Mouse (Mus musculus) stomach, embryonic 15.5 days (tissue): ENCODE data around the gene Efcc1. TPM values are rescaled to one million over a fixed set of nuclear protein-coding genes. Genes with fewer than 3 reads are reported as not detected.
A peak's percentile ranks its signal among the peaks of the same experiment; 100 is the strongest.

Source experiments
- ATAC-seq: fragments of 200-750 bp; cut with Nextera tagmentation; 2 replicates; pipeline ENCODE4 v1.8.0; 2017; ENCODE audit warnings: low read depth, moderate number of reproducible peaks, moderate TSS enrichment; ENCODE audit not compliant: insufficient read depth, low FRiP score
- H3K27ac ChIP-seq: fragments of 300-500 bp; sonication (generic); 2 replicates; pipeline ENCODE4 v1.5.1; 2015; ENCODE audit warnings: mild to moderate bottlenecking, inconsistent platforms
- H3K27me3 ChIP-seq: fragments of 300-500 bp; sonication (generic); replicated peaks from 2 replicates; pipeline ENCODE4 v1.6.1; 2015; ENCODE audit warnings: inconsistent platforms
- H3K36me3 ChIP-seq: fragments of 300-500 bp; sonication (generic); 2 replicates; pipeline ENCODE4 v1.6.1; 2015; ENCODE audit warnings: inconsistent platforms
- H3K4me1 ChIP-seq: fragments of 300-500 bp; sonication (generic); 2 replicates; pipeline ENCODE4 v1.6.1; 2015; ENCODE audit warnings: inconsistent platforms
- H3K4me2 ChIP-seq: fragments of 300-500 bp; sonication (generic); 2 replicates; pipeline ENCODE4 v1.6.1; 2015; ENCODE audit warnings: mild to moderate bottlenecking, inconsistent platforms
- H3K4me3 ChIP-seq: fragments of 300-500 bp; sonication (generic); replicated peaks from 2 replicates; pipeline ENCODE4 v1.5.1; 2015; ENCODE audit warnings: inconsistent platforms
- H3K9ac ChIP-seq: fragments of 300-500 bp; sonication (generic); 2 replicates; pipeline ENCODE4 v1.6.1; 2015; ENCODE audit warnings: inconsistent platforms
- H3K9me3 ChIP-seq: fragments of 300-500 bp; sonication (generic); 2 replicates; pipeline ENCODE4 v1.6.1; 2016; ENCODE audit warnings: inconsistent platforms
- WGBS: fragments of 180-500 bp; shearing (Covaris S2); methylation state at CpG from one replicate; pipeline ENCODE4 v1.1.7; 2015; 5-methylcytosine and 5-hydroxymethylcytosine counted together
- polyA plus RNA-seq: library from polyadenylated mRNA; unstranded; fragments of >200 nt; fragmentation: Nextera tagmentation; extraction: Ambion mirVana; gene quantifications from 2 replicates; pipeline ENCODE4 v1.2.1, GENCODE M21; 2015

Gene Efcc1
- 1.5 and 1.8 TPM in 2 replicates for polyA plus RNA-seq

GRCm38 (mm10) chr6:87730591-87731462 is at the start of gene Efcc1:
Gene Efcc1, plus strand, starts transcription at chr6:87730869.
- no peaks in the 10 kb centered on the region for H3K9me3 ChIP-seq
- under 1% methylated on average over 89 of the region's 90 CpGs for WGBS
- peak; percentile 54 for ATAC-seq
- H3K4me3 ChIP-seq, result peak within 1 kb of the TSS; percentile 61
- peaks cover 34% of the 10 kb centered on the region for H3K4me1 ChIP-seq
- H3K27me3 ChIP-seq, result peaks cover 45% of the 10 kb centered on the region
- H3K9ac ChIP-seq, result peak within 1 kb of the TSS; percentile 25
- peak within 1 kb of the TSS; percentile 90 for H3K4me2 ChIP-seq
- no peaks in the 10 kb centered on the region for H3K36me3 ChIP-seq
- H3K27ac ChIP-seq, result peak within 1 kb of the TSS; percentile 33

- ATAC-seq, result no peak
- WGBS, result 69% methylated on average over 3 of the region's 3 CpGs
These were observed 34.7 kb upstream of the Efcc1 start for GRCm38 (mm10) chr6:87695947-87696346.

GRCm38 (mm10) chr6:87696544-87696943 is 34.1 kb upstream of the Efcc1 start:
- Histone ChIP-seq H3K27ac (no peak overlapping the region), H3K9ac (no peak overlapping the region), H3K4me2 (no peak overlapping the region), H3K9me3 (no peaks in the 10 kb centered on the region), H3K27me3 (no peaks in the 10 kb centered on the region), H3K4me3 (no peak overlapping the region), H3K4me1 (no peaks in the 10 kb centered on the region), H3K36me3 (no peaks in the 10 kb centered on the region)
- 89% methylated on average over 4 of the region's 4 CpGs for WGBS
- ATAC-seq, result no peak

More at GRCm38 (mm10) chr6:87695947-87696346, 34.7 kb upstream of the Efcc1 start:
- Histone ChIP-seq H3K9ac (no peak overlapping the region), H3K4me1 (no peaks in the 10 kb centered on the region), H3K27ac (no peak overlapping the region), H3K9me3 (no peaks in the 10 kb centered on the region), H3K36me3 (no peaks in the 10 kb centered on the region), H3K27me3 (no peaks in the 10 kb centered on the region), H3K4me3 (no peak overlapping the region), H3K4me2 (no peak overlapping the region)

- no peak overlapping the region for H3K4me3 ChIP-seq
- 38% methylated on average over 3 of the region's 3 CpGs for WGBS
- H3K9me3 ChIP-seq, result no peaks in the 10 kb centered on the region
- no peak overlapping the region for H3K4me2 ChIP-seq
- ATAC-seq, result no peak
- no peak overlapping the region for H3K9ac ChIP-seq
- no peaks in the 10 kb centered on the region for H3K27me3 ChIP-seq
- H3K36me3 ChIP-seq, result no peaks in the 10 kb centered on the region
- no peak overlapping the region for H3K27ac ChIP-seq
- H3K4me1 ChIP-seq, result no peaks in the 10 kb centered on the region
These were observed 24.4 kb upstream of the Efcc1 start for GRCm38 (mm10) chr6:87706246-87706645.

- no peak for ATAC-seq
- Histone ChIP-seq H3K4me2 (no peak overlapping the region), H3K4me1 (no peaks in the 10 kb centered on the region), H3K4me3 (no peak overlapping the region), H3K9ac (no peak overlapping the region), H3K27me3 (no peaks in the 10 kb centered on the region), H3K9me3 (no peaks in the 10 kb centered on the region), H3K27ac (no peak overlapping the region), H3K36me3 (no peaks in the 10 kb centered on the region)
- WGBS, result 86% methylated on average over 4 of the region's 4 CpGs
These were observed 18.4 kb upstream of the Efcc1 start for GRCm38 (mm10) chr6:87712311-87712710.

GRCm38 (mm10) chr6:87714091-87714490 is 16.6 kb upstream of the Efcc1 start:
- Histone ChIP-seq H3K9me3 (no peaks in the 10 kb centered on the region), H3K27ac (no peak overlapping the region), H3K27me3 (no peaks in the 10 kb centered on the region), H3K36me3 (no peaks in the 10 kb centered on the region), H3K4me1 (no peaks in the 10 kb centered on the region), H3K9ac (no peak overlapping the region), H3K4me2 (no peak overlapping the region), H3K4me3 (no peak overlapping the region)
- 73% methylated on average over 4 of the region's 4 CpGs for WGBS
- no peak for ATAC-seq

- no peak overlapping the region for H3K9ac ChIP-seq
- H3K4me2 ChIP-seq, result peak overlapping the region; percentile 14; the same call in 1 of the 2 replicates
- no peak overlapping the region for H3K4me3 ChIP-seq
- H3K9me3 ChIP-seq, result no peaks in the 10 kb centered on the region
- H3K27me3 ChIP-seq, result no peaks in the 10 kb centered on the region
- no peaks in the 10 kb centered on the region for H3K36me3 ChIP-seq
- no peak overlapping the region for H3K27ac ChIP-seq
- 5% methylated on average over 13 of the region's 13 CpGs for WGBS
- H3K4me1 ChIP-seq, result no peaks in the 10 kb centered on the region
- peak; percentile 68; the same call in 1 of the 2 replicates for ATAC-seq
These were observed 8.0 kb upstream of the Efcc1 start for GRCm38 (mm10) chr6:87722631-87723030.

GRCm38 (mm10) chr6:87725267-87725912 is 5.3 kb upstream of the Efcc1 start:
- no peak overlapping the region for H3K27ac ChIP-seq
- H3K4me3 ChIP-seq, result no peak overlapping the region
- no peak overlapping the region for H3K4me2 ChIP-seq
- no peak overlapping the region for H3K9ac ChIP-seq
- 73% methylated on average over 7 of the region's 7 CpGs for WGBS
- H3K4me1 ChIP-seq, result peaks cover 5% of the 10 kb centered on the region; the same call in 1 of the 2 replicates
- no peaks in the 10 kb centered on the region for H3K9me3 ChIP-seq
- no peaks in the 10 kb centered on the region for H3K36me3 ChIP-seq
- peaks cover 14% of the 10 kb centered on the region for H3K27me3 ChIP-seq
- no peak for ATAC-seq

- ATAC-seq, result no peak
- peaks cover 41% of the 10 kb centered on the region for H3K27me3 ChIP-seq
- H3K4me3 ChIP-seq, result no peak overlapping the region
- H3K36me3 ChIP-seq, result no peaks in the 10 kb centered on the region
- H3K27ac ChIP-seq, result no peak overlapping the region
- H3K4me1 ChIP-seq, result peaks cover 25% of the 10 kb centered on the region
- no peak overlapping the region for H3K9ac ChIP-seq
- H3K9me3 ChIP-seq, result no peaks in the 10 kb centered on the region
- no peak overlapping the region for H3K4me2 ChIP-seq
- 62% methylated on average over 3 of the region's 3 CpGs for WGBS
These were observed 2.6 kb upstream of the Efcc1 start for GRCm38 (mm10) chr6:87728102-87728501.

- Histone ChIP-seq H3K36me3 (no peaks in the 10 kb centered on the region), H3K4me2 (peak overlapping the region; percentile 90), H3K27me3 (peaks cover 45% of the 10 kb centered on the region), H3K9ac (no peak overlapping the region), H3K4me3 (peak overlapping the region; percentile 61), H3K4me1 (peaks cover 34% of the 10 kb centered on the region), H3K27ac (no peak overlapping the region), H3K9me3 (no peaks in the 10 kb centered on the region)
- no peak for ATAC-seq
- 20% methylated on average over 13 of the region's 13 CpGs for WGBS
These were observed 528 bp upstream of the Efcc1 start for GRCm38 (mm10) chr6:87730141-87730540.

- Histone ChIP-seq H3K9ac (peak overlapping the region; percentile 25), H3K4me2 (peak overlapping the region; percentile 90), H3K36me3 (no peaks in the 10 kb centered on the region), H3K9me3 (no peaks in the 10 kb centered on the region), H3K4me3 (peak overlapping the region; percentile 61), H3K27me3 (peaks cover 45% of the 10 kb centered on the region), H3K4me1 (peaks cover 34% of the 10 kb centered on the region), H3K27ac (peak overlapping the region; percentile 33; the same call in 1 of the 2 replicates)
- 6% methylated on average over 19 of the region's 19 CpGs for WGBS
- ATAC-seq, result no peak
These were observed 910 bp downstream of the Efcc1 start for GRCm38 (mm10) chr6:87731463-87732095.
